ENCODE assay signal across 8 mouse cellular contexts in the genomic region with DNA sequence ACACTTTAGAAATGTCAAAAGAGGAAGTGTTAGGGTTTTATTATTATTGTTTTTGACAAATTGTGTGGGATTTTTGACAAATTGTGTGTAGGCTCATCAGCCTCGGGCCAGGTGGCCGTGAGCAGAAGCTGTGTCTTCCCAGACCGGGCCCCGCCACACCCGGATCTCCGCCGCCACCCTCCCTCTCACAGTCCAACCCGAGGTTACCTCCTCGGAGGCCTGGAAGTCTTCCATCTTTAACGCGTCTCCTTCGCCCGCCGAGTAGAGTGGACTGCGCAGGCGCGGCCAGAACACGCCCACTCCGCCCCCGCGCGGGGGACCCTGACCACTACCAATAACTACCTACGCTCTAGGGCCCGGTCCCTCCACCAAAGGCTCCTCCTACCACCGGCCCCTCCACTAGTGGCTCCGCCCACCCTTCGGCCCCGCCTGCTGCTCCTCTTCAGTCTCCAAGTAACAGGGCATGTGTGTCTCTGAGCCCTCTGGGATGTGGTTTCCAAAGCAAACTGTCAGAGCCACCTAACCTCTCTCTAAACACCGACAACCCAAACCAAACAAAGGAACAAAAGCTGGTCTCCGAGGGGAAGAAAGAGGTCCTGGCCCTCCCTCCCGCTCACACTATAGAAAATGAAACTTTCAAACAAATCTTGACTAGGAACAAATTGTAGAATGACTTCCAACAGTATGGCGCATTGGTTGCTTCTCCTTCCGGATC. TPM values are rescaled to one million over a fixed set of nuclear protein-coding genes. Genes with fewer than 3 reads are reported as not detected.
DNase-seq lines count a peak whose midpoint lies in the region; ATAC-seq lines count a peak whose summit lies in the region.
"Not testable (repeated sequence)": the region's sequence is repeated elsewhere in the genome, so short reads cannot be mapped to it uniquely, and the experiment has no call there.

A gene (minus strand): TSS at position 334 of the 715 bp plus-strand sequence.

- not testable (repeated sequence) for H3K9me3 ChIP-seq in hindbrain, embryonic 16.5 days (ENCODE audit: control insufficient read depth, low read length)

- peak within 1 kb of the TSS; percentile 47 for H3K4me2 ChIP-seq in hindbrain, embryonic 16.5 days (ENCODE audit: low read length)

- peak within 1 kb of the TSS; percentile 70 for H3K9ac ChIP-seq in hindbrain, embryonic 16.5 days (ENCODE audit: low read depth, low read length)

- peak; percentile 71 for DNase-seq in R1 (ENCODE audit: low read depth, low spot score)
- peak; percentile 30 for DNase-seq in gastrocnemius, postnatal 10 days
- DNase-seq in layer of hippocampus, postnatal 36 days, result peak; percentile 58 to 65
- peak; percentile 65 for DNase-seq in lung, postnatal 14 days
- peak; percentile 58 for DNase-seq in ovary, postnatal 10 days (ENCODE audit: low spot score)
- DNase-seq in thymus, postnatal 25 days, result peak; percentile 83

- H3K4me1 ChIP-seq in hindbrain, embryonic 16.5 days (ENCODE audit: control insufficient read depth, insufficient read depth, low read depth, low read length), result not testable (repeated sequence)

- not testable (repeated sequence) for H3K36me3 ChIP-seq in hindbrain, embryonic 16.5 days (ENCODE audit: control insufficient read depth, insufficient read depth, low read length)

- WGBS in hindbrain, embryonic 16.5 days, result 4% methylated on average over 14 of the region's 33 CpGs

- peak within 1 kb of the TSS; percentile 84 for H3K27ac ChIP-seq in hindbrain, embryonic 16.5 days (ENCODE audit: low read depth, low read length)

- H3K4me3 ChIP-seq in hindbrain, embryonic 16.5 days (ENCODE audit: low read length), result peak within 1 kb of the TSS; percentile 46

- H3K27me3 ChIP-seq in hindbrain, embryonic 16.5 days (replicated peaks; ENCODE audit: control insufficient read depth, insufficient read depth, low read length), result not testable (repeated sequence)

- ATAC-seq in common myeloid progenitor, adult 5-6 weeks (replicated peaks; ENCODE audit: low read depth, poor library complexity, severe bottlenecking), result peak; percentile 91
- peak; percentile 94 for ATAC-seq in hindbrain, embryonic 16.5 days

RNA-seq across cellular contexts. Expression of the gene that starts here (rescaled TPM):
- 94.8 and 97.8 TPM in 2 replicates for total RNA-seq in common myeloid progenitor, adult 5-6 weeks (2017)
- 10 to 100 TPM; 82.0 to 85.2 TPM for total RNA-seq in gastrocnemius, postnatal 10 days (2021)
- 217 and 229 TPM in 2 replicates for polyA plus RNA-seq in hindbrain, embryonic 16.5 days (2015; fragmentation: Nextera tagmentation; extraction: Ambion mirVana)
- 10 to 100 TPM; 21.0 to 23.1 TPM for total RNA-seq in layer of hippocampus, postnatal 36 days (2021)

Comparison
In these comparisons a context has a peak if more than half of its experiments do, and no peak if none do; other contexts are left out.
1. Peak in every context shown above with its lines: DNase-seq, ATAC-seq, H3K4me3 ChIP-seq and H3K27ac ChIP-seq.
2. DNase-seq: peak in every context shown above with its lines; median percentile 83 in thymus, postnatal 25 days; 71 in R1; 65 in lung, postnatal 14 days; 62 in layer of hippocampus, postnatal 36 days; 58 in ovary, postnatal 10 days; 30 in gastrocnemius, postnatal 10 days.